24 mouse cellular contexts compared by ENCODE assay signal in genomic region chr16:20470981-20471380, GRCm38 (mm10).
"Had no signal": no experiment of that assay in that cellular context is flagged by ENCODE, and none has a peak within 500 bp of the region (broad histone marks: within the 10 kb centered on the region; RNA-seq: fewer than 3 reads in every experiment).

No protein-coding gene starts in this region.

- H3K4me3 ChIP-seq: heart, embryonic 10.5 days; heart, embryonic 12.5 days; heart, embryonic 13.5 days; heart, embryonic 15.5 days; hindbrain, embryonic 10.5 days; hindbrain, embryonic 12.5 days; hindbrain, embryonic 13.5 days; hindbrain, embryonic 15.5 days; intestine, embryonic 15.5 days; kidney, embryonic 15.5 days; layer of hippocampus, adult 2 months; left cerebral cortex, adult 2 months had no signal

- H3K4me1 ChIP-seq: heart, embryonic 10.5 days; hindbrain, embryonic 10.5 days; hindbrain, embryonic 12.5 days; hindbrain, embryonic 13.5 days; hindbrain, embryonic 15.5 days; intestine, embryonic 15.5 days; kidney, embryonic 15.5 days had no signal

- H3K27ac ChIP-seq: heart, embryonic 10.5 days; heart, embryonic 13.5 days; heart, embryonic 15.5 days; hindbrain, embryonic 10.5 days; hindbrain, embryonic 12.5 days; hindbrain, embryonic 13.5 days; hindbrain, embryonic 14.5 days; hindbrain, embryonic 15.5 days; hindbrain, postnatal 0 days; intestine, embryonic 15.5 days; kidney, embryonic 15.5 days; kidney, postnatal 0 days; layer of hippocampus, adult 2 months; left cerebral cortex, adult 2 months had no signal

- DNase-seq: heart, postnatal 10 days; heart, postnatal 14 days; heart, postnatal 36 days; heart, postnatal 4 days; kidney, adult 18-20 months; kidney, postnatal 10 days; kidney, postnatal 14 days; layer of hippocampus, adult 9-11 months; layer of hippocampus, postnatal 36 days had no signal

- H3K9ac ChIP-seq: heart, embryonic 12.5 days; heart, embryonic 13.5 days; heart, embryonic 15.5 days; hindbrain, embryonic 12.5 days; hindbrain, embryonic 13.5 days; hindbrain, embryonic 14.5 days; hindbrain, embryonic 15.5 days; intestine, embryonic 15.5 days; kidney, embryonic 15.5 days had no signal

- H3K27me3 ChIP-seq: heart, embryonic 12.5 days; heart, embryonic 13.5 days; heart, embryonic 15.5 days; hindbrain, embryonic 12.5 days; hindbrain, embryonic 13.5 days; hindbrain, embryonic 15.5 days; intestine, embryonic 15.5 days; kidney, embryonic 15.5 days had no signal

- H3K36me3 ChIP-seq: heart, embryonic 10.5 days; heart, embryonic 12.5 days; heart, embryonic 13.5 days; heart, embryonic 15.5 days; hindbrain, embryonic 10.5 days; hindbrain, embryonic 12.5 days; hindbrain, embryonic 13.5 days; hindbrain, embryonic 15.5 days; intestine, embryonic 15.5 days; kidney, embryonic 15.5 days had no signal
